26 mouse cellular contexts compared by ENCODE assay signal in genomic region chr13:8119013-8119412, GRCm38 (mm10).
DNase-seq lines count a peak whose midpoint lies in the region; ATAC-seq and TF ChIP-seq lines count a peak whose summit lies in the region.
"Had no signal": no experiment of that assay in that cellular context is flagged by ENCODE, and none has a peak within 500 bp of the region (broad histone marks: within the 10 kb centered on the region; RNA-seq: fewer than 3 reads in every experiment).

No protein-coding gene starts in this region.

- peak; percentile 1 to 3 for DNase-seq in cerebellum, postnatal 14 days
- DNase-seq in cerebellum, postnatal 4 days (ENCODE audit: low spot score in 2 of 2) = no peak
- peak; percentile 66 for DNase-seq in lung, embryonic 14.5 days
- no peak for DNase-seq in lung, postnatal 14 days
- peak; percentile 1 for DNase-seq in midbrain, postnatal 0 days (ENCODE audit: low spot score)
- no peak for DNase-seq in ovary, postnatal 14 days (ENCODE audit: low spot score)
- DNase-seq: adrenal gland, adult 2 months; adrenal gland, postnatal 14 days; B cell, adult 2 months; cerebellum, adult 11-12 months; cerebellum, adult 9-10 months; cerebellum, postnatal 36 days; gastrocnemius, postnatal 25 days; heart, adult 18-20 months; heart, postnatal 10 days; heart, postnatal 36 days had no signal

- H3K27ac ChIP-seq in lung, embryonic 14.5 days (ENCODE audit: low read depth) = no peak overlapping the region
- no peak overlapping the region for H3K27ac ChIP-seq in midbrain, postnatal 0 days (ENCODE audit: low read depth, low read length)
- no peak overlapping the region for H3K27ac ChIP-seq in midbrain, embryonic 13.5 days
- H3K27ac ChIP-seq: forebrain, embryonic 10.5 days; forebrain, embryonic 13.5 days; heart, embryonic 15.5 days; hindbrain, embryonic 10.5 days; hindbrain, embryonic 13.5 days had no signal

- H3K9me3 ChIP-seq in lung, embryonic 14.5 days (ENCODE audit: low read depth, low read length) = no peaks in the 10 kb centered on the region
- H3K9me3 ChIP-seq in midbrain, postnatal 0 days (ENCODE audit: low read length) = no peaks in the 10 kb centered on the region
- H3K9me3 ChIP-seq in midbrain, embryonic 13.5 days = no peaks in the 10 kb centered on the region
- H3K9me3 ChIP-seq: forebrain, embryonic 10.5 days; forebrain, embryonic 13.5 days; G1E; heart, embryonic 12.5 days; heart, embryonic 15.5 days; hindbrain, embryonic 10.5 days; hindbrain, embryonic 13.5 days had no signal

- H3K36me3 ChIP-seq in lung, embryonic 14.5 days (ENCODE audit: insufficient read depth) = no peaks in the 10 kb centered on the region
- H3K36me3 ChIP-seq in midbrain, postnatal 0 days (ENCODE audit: insufficient read depth, low read length) = no peaks in the 10 kb centered on the region
- H3K36me3 ChIP-seq in midbrain, embryonic 13.5 days = no peaks in the 10 kb centered on the region
- H3K36me3 ChIP-seq: forebrain, embryonic 10.5 days; G1E; heart, embryonic 12.5 days; heart, embryonic 15.5 days; hindbrain, embryonic 10.5 days; hindbrain, embryonic 13.5 days had no signal

- H3K9ac ChIP-seq in lung, embryonic 14.5 days = no peak overlapping the region
- no peak overlapping the region for H3K9ac ChIP-seq in midbrain, postnatal 0 days (replicated peaks; ENCODE audit: low read length, poor library complexity, severe bottlenecking)
- H3K9ac ChIP-seq in midbrain, embryonic 13.5 days (replicated peaks) = no peak overlapping the region
- H3K9ac ChIP-seq: forebrain, embryonic 13.5 days; heart, embryonic 12.5 days; heart, embryonic 15.5 days; hindbrain, embryonic 13.5 days had no signal

- 41% methylated on average over 5 of the region's 5 CpGs for WGBS in lung, embryonic 14.5 days
- 78% methylated on average over 5 of the region's 5 CpGs for WGBS in midbrain, postnatal 0 days
- 83% methylated on average over 5 of the region's 5 CpGs for WGBS in midbrain, embryonic 13.5 days

- H3K4me3 ChIP-seq in lung, embryonic 14.5 days (ENCODE audit: low read depth, low read length) = no peak overlapping the region
- no peak overlapping the region for H3K4me3 ChIP-seq in midbrain, postnatal 0 days (ENCODE audit: low read depth, low read length)
- no peak overlapping the region for H3K4me3 ChIP-seq in midbrain, embryonic 13.5 days (replicated peaks)
- H3K4me3 ChIP-seq: forebrain, embryonic 10.5 days; forebrain, embryonic 13.5 days; heart, embryonic 12.5 days; heart, embryonic 15.5 days; hindbrain, embryonic 10.5 days; hindbrain, embryonic 13.5 days had no signal

- no peak overlapping the region for H3K4me2 ChIP-seq in lung, embryonic 14.5 days
- H3K4me2 ChIP-seq in midbrain, postnatal 0 days (ENCODE audit: low read depth, low read length, poor library complexity, severe bottlenecking) = no peak overlapping the region
- no peak overlapping the region for H3K4me2 ChIP-seq in midbrain, embryonic 13.5 days (replicated peaks)
- H3K4me2 ChIP-seq: forebrain, embryonic 13.5 days; heart, embryonic 12.5 days; heart, embryonic 15.5 days; hindbrain, embryonic 13.5 days had no signal

- H3K4me1 ChIP-seq in lung, embryonic 14.5 days (ENCODE audit: insufficient read depth) = 0 out of 2 replicates have a peak, but pooled peaks cover 3% of the 10 kb centered on the region
- H3K4me1 ChIP-seq in midbrain, postnatal 0 days (ENCODE audit: insufficient read depth, low read length) = no peaks in the 10 kb centered on the region
- H3K4me1 ChIP-seq in midbrain, embryonic 13.5 days (replicated peaks) = no peaks in the 10 kb centered on the region
- H3K4me1 ChIP-seq: forebrain, embryonic 10.5 days; forebrain, embryonic 13.5 days; heart, embryonic 12.5 days; heart, embryonic 15.5 days; hindbrain, embryonic 10.5 days; hindbrain, embryonic 13.5 days had no signal

- no peak for TF ChIP-seq CTCF in lung, embryonic 14.5 days (IDR thresholded peaks at IDR 0.05; ENCODE audit: low read depth)
- no peak for TF ChIP-seq CTCF in midbrain, postnatal 0 days (IDR thresholded peaks at IDR 0.05)

- no peaks in the 10 kb centered on the region for H3K27me3 ChIP-seq in lung, embryonic 14.5 days (ENCODE audit: insufficient read depth, low read length)
- H3K27me3 ChIP-seq in midbrain, postnatal 0 days (ENCODE audit: insufficient read depth, low read length) = no peaks in the 10 kb centered on the region
- no peaks in the 10 kb centered on the region for H3K27me3 ChIP-seq in midbrain, embryonic 13.5 days
- H3K27me3 ChIP-seq: CH12.LX; forebrain, embryonic 13.5 days; heart, embryonic 12.5 days; heart, embryonic 15.5 days; hindbrain, embryonic 13.5 days had no signal

- peak; percentile 86 for ATAC-seq in lung, embryonic 14.5 days (ENCODE audit: insufficient read depth)
- ATAC-seq in midbrain, postnatal 0 days (ENCODE audit: low FRiP score) = no peak
- no peak for ATAC-seq in midbrain, embryonic 13.5 days
- ATAC-seq: forebrain, embryonic 13.5 days; hindbrain, embryonic 16.5 days had no signal

Comparison
In these comparisons a context has a peak if more than half of its experiments do, and no peak if none do; other contexts are left out.
1. DNase-seq: peak in cerebellum, postnatal 14 days (2 of 2), lung, embryonic 14.5 days (single experiment) and midbrain, postnatal 0 days (single experiment); none in cerebellum, postnatal 4 days (0 of 2), lung, postnatal 14 days (single experiment) and ovary, postnatal 14 days (single experiment).